Mouse (Mus musculus) granulocyte monocyte progenitor cell, adult 5-6 weeks (primary cell): ENCODE data around the gene Mcm8. TPM values are rescaled to one million over a fixed set of nuclear protein-coding genes. Genes with fewer than 3 reads are reported as not detected.

Experiments
- ATAC-seq: replicated peaks from 2 replicates; pipeline ENCODE4 v1.8.0; 2016; ENCODE audit warnings: mild to moderate bottlenecking, moderate TSS enrichment, inconsistent platforms; ENCODE audit not compliant: poor library complexity, severe bottlenecking
- total RNA-seq, 2 experiments: library from RNA; stranded (forward) in 1 of 2; stranded (reverse) in 1 of 2; fragments of 200-712, 200-1000 nt in 1 of 2; fragments of >200 nt in 1 of 2; fragmentation: Nextera tagmentation in 1 of 2; gene quantifications; 2 replicates each; pipeline ENCODE4 v1.2.3; 2014 to 2017

Mcm8 gene
- total RNA-seq, 2 experiments from 2014 or later = 13.5 to 19.9 TPM

- ATAC-seq = no peak
Observed at GRCm38 (mm10) chr2:132870286-132870685, 54.3 kb downstream of the Mcm8 start.

- ATAC-seq = no peak
Observed at GRCm38 (mm10) chr2:132871663-132872062, 55.7 kb downstream of the Mcm8 start.

- peak; percentile 92 for ATAC-seq
Observed at GRCm38 (mm10) chr2:132873657-132874326, 57.9 kb downstream of the Mcm8 start.

GRCm38 (mm10) chr2:132876991-132877390 is 61.0 kb downstream of the Mcm8 start:
- no peak for ATAC-seq

- peak; percentile 76 for ATAC-seq
Observed at GRCm38 (mm10) chr2:132879261-132880044, 63.5 kb downstream of the Mcm8 start.

- ATAC-seq = no peak
Observed at GRCm38 (mm10) chr2:132880844-132881645, 65.1 kb downstream of the Mcm8 start, which contains the start of gene Lrrn4. Gene Lrrn4 (minus strand): TSS chr2:132880891.

- no peak for ATAC-seq
Observed at GRCm38 (mm10) chr2:132884303-132884967, 68.5 kb downstream of the Mcm8 start.

GRCm38 (mm10) chr2:132885312-132885711 is 69.4 kb downstream of the Mcm8 start:
- no peak for ATAC-seq

Other genes starting within 250 kb of the Mcm8 start
- 19.9 and 26.1 TPM in 2 replicates for gene Gpcpd1, start 228.4 kb upstream of the Mcm8 start, total RNA-seq (2014; fragmentation: Nextera tagmentation)
- 24.4 and 24.5 TPM in 2 replicates for gene Gpcpd1, start 228.4 kb upstream of the Mcm8 start, total RNA-seq (2017)
- 5.2 and 7.5 TPM in 2 replicates for gene Shld1, start 129.2 kb upstream of the Mcm8 start, total RNA-seq (2014; fragmentation: Nextera tagmentation)
- 10.3 and 11.0 TPM in 2 replicates for gene Shld1, start 129.2 kb upstream of the Mcm8 start, total RNA-seq (2017)
- gene Chgb, start 34.9 kb upstream of the Mcm8 start, total RNA-seq (2014; fragmentation: Nextera tagmentation) = not detected in 2 replicates
- not detected in 2 replicates for gene Chgb, start 34.9 kb upstream of the Mcm8 start, total RNA-seq (2017)
- 38.4 and 40.4 TPM in 2 replicates for gene Trmt6, start 86 bp upstream of the Mcm8 start, total RNA-seq (2014; fragmentation: Nextera tagmentation)
- 47.0 and 55.2 TPM in 2 replicates for gene Trmt6, start 86 bp upstream of the Mcm8 start, total RNA-seq (2017)
- 26.1 and 28.8 TPM in 2 replicates for gene Crls1, start 30.5 kb downstream of the Mcm8 start, total RNA-seq (2014; fragmentation: Nextera tagmentation)
- 33.0 and 42.3 TPM in 2 replicates for gene Crls1, start 30.5 kb downstream of the Mcm8 start, total RNA-seq (2017)
- gene Lrrn4, start 64.8 kb downstream of the Mcm8 start, total RNA-seq (2014; fragmentation: Nextera tagmentation) = not detected in 2 replicates
- 0.09 and 0.10 TPM in 2 replicates for gene Lrrn4, start 64.8 kb downstream of the Mcm8 start, total RNA-seq (2017)
- gene Fermt1, start 129.8 kb downstream of the Mcm8 start, total RNA-seq (2014; fragmentation: Nextera tagmentation) = not detected in 2 replicates
- not detected in 2 replicates for gene Fermt1, start 129.8 kb downstream of the Mcm8 start, total RNA-seq (2017)